Mouse (Mus musculus) left cerebral cortex, adult 2 months (tissue): Measurements from ENCODE around the gene Actr1b. TPM values are rescaled to one million over a fixed set of nuclear protein-coding genes. Genes with fewer than 3 reads are reported as not detected.
"Not testable (repeated sequence)": the region's sequence is repeated elsewhere in the genome, so short reads cannot be mapped to it uniquely, and the experiment has no call there.

Source experiments
- DNase-seq, 2 experiments: peaks; one replicate each; pipeline ENCODE4 v3.0.0; 2021 to 2022; ENCODE audit warnings: low spot score in 2 of 2, mixed read lengths in 1 of 2; ENCODE audit errors: extremely low spot score in 1 of 2
- H3K27ac ChIP-seq: fragments of 200-600 bp; 2 replicates; pipeline ENCODE4 v1.8.1; 2022
- H3K4me3 ChIP-seq: fragments of 200-600 bp; 2 replicates; pipeline ENCODE4 v1.8.1; 2022
- CTCF ChIP-seq: fragments of 200-600 bp; IDR thresholded peaks from 2 replicates; pipeline ENCODE4 v1.8.1; 2022; ENCODE audit warnings: antibody characterized with exemption, mild to moderate bottlenecking, moderate library complexity
- intact Hi-C: fragments of 180-260 bp; cut with DNase I; formaldehyde crosslinking; loops from one replicate; pipeline ENCODE4 v1.15.1; 2025
- total RNA-seq, 2 experiments: library from RNA; stranded (reverse); gene quantifications; 2 replicates each; pipeline ENCODE4 v1.2.3; 2021

Gene Actr1b
- total RNA-seq, 2 experiments from 2014 or later, result 323 to 361 TPM

DNA sequence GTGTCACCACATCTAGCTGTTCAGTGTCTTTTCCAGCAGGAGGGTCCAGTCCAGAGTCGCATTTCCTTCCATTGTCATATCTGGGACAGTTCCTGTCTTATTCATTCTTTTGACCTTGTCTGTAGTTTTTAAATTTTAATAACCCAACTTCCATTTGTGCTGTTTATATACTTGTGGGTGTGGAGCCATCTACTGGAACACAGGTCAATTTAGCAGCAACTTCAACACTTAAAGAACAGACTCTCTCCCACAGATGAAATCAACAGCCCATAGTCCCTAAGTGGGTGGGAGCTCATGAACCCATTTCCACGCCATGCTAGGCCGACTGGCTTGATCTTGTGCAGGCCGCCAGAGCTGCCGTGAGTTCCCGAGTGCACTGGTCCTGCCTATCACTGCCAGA, 17.8 kb downstream of the Actr1b start:
- no peak overlapping the region for H3K27ac ChIP-seq
- no peak for TF ChIP-seq CTCF
- H3K4me3 ChIP-seq, result no peak overlapping the region
- DNase-seq, result no peak
- intact Hi-C loops, result no loop called here

DNA sequence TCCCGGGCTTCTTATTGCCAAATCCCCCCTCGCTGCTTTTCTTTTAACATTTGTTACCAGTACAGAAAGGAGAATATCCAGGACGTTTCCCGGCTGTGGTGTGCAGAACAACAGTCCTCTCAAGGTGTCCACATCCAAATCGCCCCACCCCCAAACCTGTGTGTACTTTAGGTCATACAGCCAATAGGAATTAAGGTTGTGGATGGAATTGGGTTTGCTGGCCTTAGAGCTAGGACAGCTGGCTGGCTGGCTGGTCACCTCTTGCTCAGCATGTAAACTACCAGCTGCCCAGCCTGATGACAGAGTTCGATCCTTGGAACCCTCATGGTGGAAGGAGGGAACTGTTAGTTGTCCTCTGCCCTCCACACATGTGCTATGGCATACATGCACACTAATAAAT, 19.4 kb downstream of the Actr1b start:
- DNase-seq, result no peak
- intact Hi-C loops, result loop anchor here (2.0 to 5.0 kb wide), 2 partner anchors 14 to 328 kb away; partner anchors contain the start of gene Kansl3
- no peak for TF ChIP-seq CTCF
- H3K4me3 ChIP-seq, result no peak overlapping the region
- no peak overlapping the region for H3K27ac ChIP-seq

DNA sequence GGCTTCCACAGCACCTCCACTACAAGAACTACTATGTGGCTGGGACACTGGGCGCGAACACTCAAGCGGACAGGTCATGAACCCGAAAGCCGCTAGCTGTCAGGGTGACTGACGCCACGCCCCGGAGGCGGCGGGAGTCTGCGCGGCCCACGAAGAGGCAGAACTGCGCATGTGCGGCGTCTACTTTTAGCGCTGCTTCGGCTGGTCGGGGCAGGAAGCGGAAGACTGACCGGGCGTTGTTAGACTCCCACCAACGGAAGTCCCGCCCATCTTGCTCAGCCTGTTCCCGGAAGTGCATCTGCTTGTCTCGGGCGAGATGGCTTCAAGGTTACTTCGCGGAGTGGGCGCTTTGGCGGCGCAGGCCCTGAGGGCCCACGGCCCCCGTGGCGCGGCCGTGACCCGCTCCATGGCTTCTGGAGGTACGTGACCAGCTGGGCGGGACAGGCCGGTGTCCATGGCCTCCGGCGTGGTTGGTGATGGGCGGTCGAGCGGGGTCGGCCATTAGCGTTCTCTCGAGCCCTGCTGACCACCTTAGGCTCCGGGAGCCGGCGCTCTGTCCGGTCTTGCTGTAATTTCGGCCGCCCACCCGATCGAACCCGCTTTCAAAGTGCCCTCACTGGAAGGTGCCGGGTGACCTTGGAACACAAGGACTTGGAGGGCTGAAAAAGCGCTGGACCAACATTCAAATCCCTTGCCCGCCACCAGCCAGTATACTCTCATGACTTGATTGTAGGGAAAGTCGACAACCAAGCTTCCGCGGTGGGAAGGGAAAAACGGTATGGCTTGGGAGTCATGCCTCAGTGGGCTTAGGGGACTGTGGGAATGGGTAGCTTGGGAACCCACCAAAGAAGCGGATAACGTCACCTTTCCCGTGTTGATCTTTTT, 22.7 kb downstream of the Actr1b start, which contains the start of gene Cox5b:
Cox5b (plus strand) TSS at position 179 of the 885 bp plus-strand sequence.
- intact Hi-C loops, result loop anchor here (5.0 kb wide), 1 partner anchor 324 kb away; the partner anchor contains the start of gene Kansl3
- peak within 1 kb of the TSS; percentile 94 for H3K27ac ChIP-seq
- DNase-seq, result peak; percentile 95 to 96
- TF ChIP-seq CTCF, result no peak
- peak within 1 kb of the TSS; percentile 85 for H3K4me3 ChIP-seq

GRCm38 (mm10) chr1:36690671-36691235, 23.5 kb downstream of the Actr1b start:
- no peak for DNase-seq
- H3K27ac ChIP-seq, result peak overlapping the region; percentile 85
- intact Hi-C loops, result loop anchor here (5.0 kb wide), 1 partner anchor 323 kb away; the partner anchor contains the start of gene Kansl3
- TF ChIP-seq CTCF, result no peak
- peak overlapping the region; percentile 85 for H3K4me3 ChIP-seq

DNA sequence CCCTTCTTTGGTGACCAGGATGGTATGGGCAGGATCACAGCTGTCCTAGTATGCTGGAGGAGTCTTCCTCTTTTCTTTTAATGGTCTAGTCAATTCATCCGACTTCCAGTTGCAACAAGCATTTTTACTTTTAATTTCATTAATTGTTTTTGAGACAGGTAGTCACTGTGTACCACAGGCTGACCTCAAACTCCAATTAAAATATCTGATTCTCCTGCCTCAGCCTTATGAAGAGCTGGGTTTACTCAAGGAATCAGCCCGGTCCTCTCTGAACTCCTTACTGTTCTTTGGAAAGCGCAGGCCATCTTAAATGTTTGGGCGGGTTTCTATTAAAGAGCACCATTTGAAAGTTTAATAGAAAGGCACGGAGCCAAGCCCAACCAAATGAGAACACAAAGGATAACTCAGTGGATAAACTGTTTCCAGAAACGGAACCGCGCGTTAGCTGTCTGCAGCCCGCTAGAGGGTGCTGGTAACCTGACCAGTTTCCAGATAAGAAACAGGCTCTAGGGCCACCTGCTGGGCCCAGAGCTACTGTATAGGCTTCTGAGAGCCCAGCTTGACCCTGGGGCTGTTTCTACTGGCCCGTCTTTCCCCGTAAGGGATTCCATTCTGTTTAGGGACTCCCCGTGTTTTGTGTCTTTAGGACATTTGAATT, 30.3 kb downstream of the Actr1b start:
- Histone ChIP-seq H3K4me3 (no peak overlapping the region), H3K27ac (no peak overlapping the region)
- intact Hi-C loops, result loop anchor here (1.0 kb wide), 1 partner anchor 137 kb away; the partner anchor contains the start of gene Ankrd39
- peak; percentile 95 for TF ChIP-seq CTCF
- peak; percentile 77 to 79 for DNase-seq

DNA sequence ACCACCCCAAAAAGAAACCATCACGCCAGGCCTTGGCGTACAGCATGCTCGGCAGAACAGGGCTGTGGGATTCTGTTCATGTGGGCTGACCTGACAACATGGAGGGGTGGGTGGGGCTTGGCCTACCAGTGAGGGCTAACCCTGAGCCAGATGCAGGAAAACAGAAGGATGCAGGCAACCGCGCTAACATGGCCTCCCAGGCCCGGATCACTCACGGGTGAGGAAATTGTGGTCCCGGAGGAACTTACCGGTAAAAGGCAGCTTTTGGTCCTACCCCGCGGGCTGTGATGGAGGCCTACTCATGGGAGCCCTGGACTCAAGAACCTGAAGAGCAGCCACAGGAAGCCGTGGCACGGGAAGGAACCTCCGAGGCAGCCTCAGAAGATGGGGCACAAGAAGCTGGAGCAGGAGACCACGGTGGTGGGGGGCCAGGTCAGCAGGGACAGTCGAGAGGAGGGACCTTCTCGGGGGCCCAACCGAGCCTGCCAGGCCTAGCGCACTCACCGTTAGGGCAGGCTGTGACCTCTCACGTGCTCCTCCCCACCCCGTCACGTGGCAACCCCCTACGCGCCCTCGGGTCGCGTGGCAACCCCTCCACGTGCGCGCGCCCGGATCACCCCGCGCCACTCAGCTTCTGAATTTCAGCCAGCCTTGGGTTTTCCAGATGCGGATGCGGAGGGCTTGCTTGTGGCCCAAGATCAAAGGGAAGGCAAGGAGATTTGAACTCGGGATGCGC, 31.4 kb downstream of the Actr1b start, which contains the start of gene Fam178b:
Fam178b (minus strand) TSS at position 564 of the 736 bp plus-strand sequence.
- Histone ChIP-seq H3K27ac (no peak within 1 kb of the TSS), H3K4me3 (no peak within 1 kb of the TSS)
- no peak for TF ChIP-seq CTCF
- DNase-seq, result no peak
- intact Hi-C loops, result no loop called here

DNA sequence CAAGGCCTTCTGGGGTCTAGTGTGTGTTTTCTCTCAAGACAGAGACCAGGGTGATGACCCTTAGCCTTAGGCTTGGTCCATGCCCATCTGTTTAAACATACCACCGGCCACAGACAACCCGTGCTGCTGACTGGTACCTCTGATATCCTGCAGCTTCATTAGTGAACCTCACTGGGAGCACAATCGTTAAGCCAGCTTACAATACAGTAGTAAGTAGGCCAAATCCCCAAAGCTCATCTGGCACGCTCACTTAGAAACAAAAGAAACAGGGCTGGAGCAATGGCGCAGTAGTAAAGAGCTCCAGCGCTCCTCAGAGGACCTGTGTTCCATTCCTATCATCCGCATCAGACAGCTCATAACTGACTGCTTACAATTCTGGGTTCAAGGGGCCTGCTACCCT, 33.3 kb downstream of the Actr1b start:
- intact Hi-C loops, result no loop called here
- Histone ChIP-seq H3K4me3 (no peak overlapping the region), H3K27ac (no peak overlapping the region)
- DNase-seq, result no peak
- TF ChIP-seq CTCF, result no peak

DNA sequence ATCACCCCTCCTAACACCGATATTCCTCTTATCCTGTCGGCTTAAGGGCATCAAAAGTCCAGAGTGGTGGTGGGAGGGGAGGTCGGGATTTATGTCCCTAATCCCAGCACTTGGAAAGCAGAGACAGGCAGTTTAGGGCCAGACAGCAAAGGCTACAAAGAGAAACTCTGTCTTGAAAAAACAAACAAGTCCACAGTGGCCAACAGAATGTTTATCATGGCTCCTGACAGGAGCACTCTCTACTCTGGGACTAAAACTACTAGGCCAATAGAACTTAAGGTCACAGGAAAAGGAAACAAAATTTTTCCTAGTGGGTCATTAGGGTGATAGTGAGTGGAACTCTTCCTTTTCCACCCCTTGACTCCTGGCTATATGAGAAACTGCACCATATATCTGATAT, 39.3 kb downstream of the Actr1b start:
- no peak for TF ChIP-seq CTCF
- Histone ChIP-seq H3K27ac (no peak overlapping the region), H3K4me3 (no peak overlapping the region)
- intact Hi-C loops, result no loop called here
- DNase-seq, result no peak

DNA sequence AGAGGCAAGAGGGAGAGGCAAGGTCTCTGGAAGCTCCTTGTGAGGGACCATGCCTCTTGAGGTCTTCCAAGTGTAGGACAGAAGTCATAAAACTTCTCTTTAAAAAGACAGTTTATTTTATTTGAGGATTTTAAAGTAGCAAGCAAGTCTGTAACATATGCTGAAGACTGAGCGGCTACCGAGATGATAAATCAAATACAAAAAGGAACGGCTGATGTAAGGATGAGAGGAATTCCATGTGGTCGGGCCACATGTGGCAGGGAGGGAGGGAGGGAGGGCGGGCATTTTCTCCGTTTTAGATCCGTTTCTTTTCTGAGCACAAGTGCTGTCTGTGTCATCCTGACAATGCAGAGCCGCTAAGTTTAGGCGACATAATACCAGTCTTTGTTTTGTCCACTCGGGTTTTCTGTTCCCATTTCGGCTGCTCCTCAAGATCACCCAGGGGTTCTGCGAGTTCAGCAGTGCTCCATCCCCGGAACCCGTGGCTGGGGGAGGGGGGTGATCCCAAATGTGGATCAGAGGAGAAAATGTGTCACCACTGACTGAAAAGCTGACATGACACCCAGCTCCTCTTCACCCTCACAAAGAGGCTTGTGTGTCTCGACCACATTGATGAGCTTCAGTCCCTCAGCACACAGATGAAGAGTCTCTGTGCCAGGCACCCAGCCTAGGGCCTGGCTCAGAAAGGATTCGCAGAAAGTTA, 41.4 kb downstream of the Actr1b start:
- intact Hi-C loops, result no loop called here
- Histone ChIP-seq H3K4me3 (no peak overlapping the region), H3K27ac (no peak overlapping the region)
- no peak for TF ChIP-seq CTCF
- DNase-seq, result no peak

DNA sequence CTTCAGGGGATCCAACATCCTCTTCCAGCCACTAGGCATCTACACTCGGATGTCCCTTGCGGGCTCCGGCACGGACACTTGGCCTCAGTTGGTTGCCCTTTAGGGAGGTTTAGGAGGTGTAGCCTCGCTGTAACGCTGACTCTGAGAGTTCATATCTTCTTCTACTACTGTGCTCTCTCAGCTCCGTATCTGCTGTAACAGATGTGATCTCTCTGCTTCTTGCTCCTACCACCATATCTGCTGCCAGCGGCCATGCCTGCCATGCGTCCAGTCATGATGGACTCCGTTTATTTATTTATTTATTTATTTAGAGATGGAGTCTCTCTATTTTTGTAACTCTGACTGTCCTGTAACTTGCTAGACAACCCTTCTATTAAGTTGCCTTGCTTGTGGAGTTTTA, 43.0 kb downstream of the Actr1b start:
- DNase-seq, result no peak
- Histone ChIP-seq H3K27ac (no peak overlapping the region), H3K4me3 (no peak overlapping the region)
- no peak for TF ChIP-seq CTCF
- intact Hi-C loops, result no loop called here

DNA sequence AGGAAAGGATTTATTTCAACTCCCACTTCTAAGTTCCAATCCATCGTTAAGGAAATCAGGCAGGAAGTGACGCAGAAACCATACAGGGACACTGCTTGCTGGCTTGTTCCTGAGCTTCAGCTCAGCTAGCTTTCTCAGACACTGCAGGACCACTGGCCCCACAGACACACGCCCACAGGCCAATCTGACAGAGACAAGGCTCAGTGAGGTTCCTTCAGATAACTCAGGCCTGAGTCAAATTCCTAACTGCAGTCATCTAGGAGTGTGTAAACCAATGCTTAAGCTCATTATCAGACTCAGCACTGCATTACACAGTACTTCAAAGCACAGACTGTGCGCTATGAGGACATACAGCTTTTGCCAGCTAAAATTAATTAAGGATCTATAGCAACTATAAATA, 44.0 kb downstream of the Actr1b start:
- no peak for DNase-seq
- Histone ChIP-seq H3K27ac (no peak overlapping the region), H3K4me3 (no peak overlapping the region)
- intact Hi-C loops, result no loop called here
- no peak for TF ChIP-seq CTCF

GRCm38 (mm10) chr1:36668007-36668406, 46.2 kb downstream of the Actr1b start:
- intact Hi-C loops, DNase-seq, H3K4me3 ChIP-seq, H3K27ac ChIP-seq: not testable (repeated sequence)
